Mouse (Mus musculus) embryo, embryonic 10 days (tissue): ENCODE results near the gene Zmiz2.
"Not testable (repeated sequence)": the region's sequence is repeated elsewhere in the genome, so short reads cannot be mapped to it uniquely, and the experiment has no call there.

Experiments used
- DNase-seq: peaks from one replicate; pipeline ENCODE4 v3.0.0-alpha.2; 2015; ENCODE audit warnings: low spot score

Zmiz2 gene

DNA sequence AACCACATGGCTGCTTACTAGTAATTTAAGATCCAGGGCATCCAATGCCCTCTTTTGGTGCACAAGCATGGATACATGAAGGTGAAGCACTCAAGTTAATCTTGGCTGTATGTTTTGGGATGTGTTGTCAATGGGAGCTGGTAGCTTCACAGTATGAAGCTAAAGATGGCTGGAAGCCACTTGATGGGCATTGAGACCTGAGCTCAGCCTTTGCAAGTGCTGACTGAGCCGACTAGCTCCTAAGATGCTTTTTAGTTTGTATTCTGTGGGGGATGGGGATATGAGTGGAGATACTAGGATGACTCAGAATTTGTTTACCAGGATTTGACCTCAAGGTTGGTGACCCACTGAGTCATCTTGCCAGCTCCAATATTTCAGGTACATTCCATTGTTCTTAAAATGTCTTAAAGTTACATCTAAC lies 31.4 kb downstream of the Zmiz2 start:
- peak; percentile 33 for DNase-seq

DNA sequence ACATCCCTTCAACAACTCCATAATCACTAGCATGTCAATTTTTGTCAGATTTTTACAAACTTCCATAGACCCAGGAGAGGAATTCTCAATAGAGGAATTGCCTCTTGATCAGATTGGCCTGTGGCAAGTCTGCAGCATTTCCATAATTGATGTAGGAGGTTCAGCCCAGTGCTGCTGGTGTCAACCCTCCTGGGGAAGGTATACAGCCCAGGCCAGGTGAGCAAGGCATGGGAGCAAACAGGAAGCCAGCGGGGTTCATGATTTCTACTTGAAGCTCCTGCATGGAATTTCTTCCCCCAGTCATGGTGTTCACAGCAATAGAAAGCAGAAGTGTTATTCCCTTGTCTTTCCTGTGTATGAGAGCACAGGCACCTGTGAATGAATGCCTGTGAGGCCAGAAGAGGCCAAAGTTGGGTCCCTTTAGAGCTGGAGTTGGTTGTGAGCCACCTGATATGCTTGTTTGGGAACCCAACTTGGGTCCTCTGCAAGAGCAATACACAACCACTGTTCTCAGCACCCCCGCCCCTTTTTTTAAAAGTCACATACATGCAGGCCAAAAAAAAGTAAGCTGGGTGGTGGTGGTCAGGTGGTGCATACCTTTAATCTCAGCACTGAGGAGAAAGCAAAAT lies 32.0 kb downstream of the Zmiz2 start:
- DNase-seq = no peak

DNA sequence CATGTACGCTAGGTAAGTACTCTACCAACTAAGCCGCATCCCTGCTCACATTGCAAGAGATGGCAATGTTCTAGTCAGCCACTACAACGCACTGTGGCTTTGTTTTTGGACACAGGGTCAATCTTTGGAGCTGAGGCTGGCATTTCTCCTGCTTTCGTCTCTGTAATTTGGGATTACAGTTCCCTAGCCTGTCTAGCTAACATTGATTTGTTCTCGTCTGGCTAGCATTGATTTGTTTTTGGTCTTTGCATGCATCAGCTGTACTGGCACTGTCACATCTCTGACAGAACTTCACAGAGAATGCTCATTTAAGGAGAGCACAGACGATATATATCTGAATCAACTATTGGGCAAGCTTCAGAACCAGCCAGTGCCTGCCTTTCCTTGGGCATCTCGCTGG lies 41.3 kb downstream of the Zmiz2 start:
- DNase-seq = no peak

DNA sequence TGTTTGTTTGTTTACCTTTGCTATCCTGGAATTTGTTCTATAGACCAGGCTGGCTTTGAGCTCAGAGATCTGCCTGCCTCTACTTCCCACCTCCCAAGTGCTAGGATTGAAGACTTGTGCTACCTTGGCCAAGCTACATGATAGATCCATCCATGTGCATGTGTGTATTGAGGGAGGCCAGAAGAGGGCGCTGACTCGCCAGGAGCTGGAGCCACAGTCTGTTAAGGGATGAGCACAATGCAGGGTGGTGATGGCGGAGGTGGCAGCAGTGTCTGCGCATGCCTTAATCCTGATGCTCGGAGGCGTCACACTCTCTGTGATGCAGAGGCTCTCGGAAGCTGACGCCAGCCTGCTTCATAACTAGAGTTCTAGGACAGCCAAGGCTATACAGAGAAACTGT lies 47.6 kb downstream of the Zmiz2 start:
- DNase-seq = peak; percentile 71

DNA sequence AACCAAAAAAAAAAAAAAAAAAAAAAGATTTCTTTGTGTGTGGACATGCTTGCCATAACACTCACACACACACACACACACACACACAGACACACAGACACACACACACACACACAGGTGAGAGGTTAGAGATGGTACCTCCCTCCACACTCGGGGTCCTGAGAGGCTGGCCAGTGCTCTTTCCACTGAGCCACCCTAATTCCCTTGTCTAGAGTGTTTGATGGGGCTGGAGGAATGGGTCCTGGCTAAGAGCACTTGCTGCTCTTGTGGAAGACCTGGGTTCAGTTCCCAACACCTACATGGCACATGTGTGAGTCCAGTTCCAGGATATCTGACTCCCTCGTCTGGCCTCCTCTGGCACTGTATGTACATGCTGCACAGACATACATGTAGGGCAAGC lies 48.8 kb downstream of the Zmiz2 start:
- DNase-seq = no peak

DNA sequence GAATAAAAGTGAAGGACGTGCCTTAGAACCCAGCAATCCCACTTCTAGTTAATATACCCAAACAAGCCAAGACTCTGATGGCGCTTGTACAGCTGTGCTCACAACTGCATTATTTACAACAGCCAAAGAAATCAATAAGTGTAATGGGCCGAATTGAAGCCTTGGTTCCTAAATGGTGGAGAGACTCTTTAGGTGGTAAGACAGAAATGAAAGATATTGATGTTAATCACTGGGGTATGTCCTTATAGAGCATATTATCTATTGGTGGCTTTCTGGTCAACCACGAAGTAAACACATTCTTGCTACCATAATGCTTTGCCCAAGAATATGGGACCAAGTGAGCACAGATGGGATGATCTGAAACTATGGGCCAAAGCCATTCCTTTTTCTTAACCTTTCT lies 51.3 kb downstream of the Zmiz2 start:
- DNase-seq = no peak

DNA sequence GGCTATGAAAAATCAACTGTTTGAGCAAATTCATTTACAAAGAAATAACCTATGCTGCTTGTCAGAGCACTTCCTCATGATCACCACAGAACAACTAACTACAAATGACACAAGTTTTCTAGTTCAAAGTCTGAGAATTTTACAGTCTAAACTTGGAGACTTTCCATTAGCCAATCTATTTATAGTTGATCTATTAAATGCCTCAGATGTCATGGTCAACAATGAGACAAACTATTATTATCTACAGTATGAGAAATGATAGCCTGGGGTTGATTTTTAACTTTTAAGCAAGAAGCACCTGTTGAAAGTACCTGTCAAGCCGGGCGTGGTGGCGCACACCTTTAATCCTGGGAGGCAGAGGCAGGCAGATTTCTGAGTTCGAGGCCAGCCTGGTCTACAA lies 53.7 kb downstream of the Zmiz2 start:
- no peak for DNase-seq

DNA sequence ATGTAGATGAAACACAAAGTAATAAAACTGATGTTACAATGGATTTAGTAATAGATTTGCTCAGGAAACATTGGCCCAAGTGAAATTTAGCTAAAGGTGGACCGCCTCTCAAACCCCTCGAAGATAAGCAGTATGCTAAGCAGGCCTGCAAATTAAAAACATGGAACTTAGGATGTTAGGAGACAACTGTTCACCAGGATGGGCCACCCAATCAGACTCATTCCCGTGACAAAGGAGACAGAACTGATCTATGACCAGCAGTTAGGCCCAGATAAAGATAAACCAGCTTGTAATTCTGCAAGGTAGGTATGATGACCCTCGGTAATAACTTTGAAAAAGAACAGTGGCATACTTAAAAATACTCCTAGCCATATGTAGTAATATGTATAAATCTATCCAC lies 54.2 kb downstream of the Zmiz2 start:
- no peak for DNase-seq

GRCm38 (mm10) chr11:6443727-6444076 lies 54.8 kb downstream of the Zmiz2 start:
- DNase-seq = no peak

DNA sequence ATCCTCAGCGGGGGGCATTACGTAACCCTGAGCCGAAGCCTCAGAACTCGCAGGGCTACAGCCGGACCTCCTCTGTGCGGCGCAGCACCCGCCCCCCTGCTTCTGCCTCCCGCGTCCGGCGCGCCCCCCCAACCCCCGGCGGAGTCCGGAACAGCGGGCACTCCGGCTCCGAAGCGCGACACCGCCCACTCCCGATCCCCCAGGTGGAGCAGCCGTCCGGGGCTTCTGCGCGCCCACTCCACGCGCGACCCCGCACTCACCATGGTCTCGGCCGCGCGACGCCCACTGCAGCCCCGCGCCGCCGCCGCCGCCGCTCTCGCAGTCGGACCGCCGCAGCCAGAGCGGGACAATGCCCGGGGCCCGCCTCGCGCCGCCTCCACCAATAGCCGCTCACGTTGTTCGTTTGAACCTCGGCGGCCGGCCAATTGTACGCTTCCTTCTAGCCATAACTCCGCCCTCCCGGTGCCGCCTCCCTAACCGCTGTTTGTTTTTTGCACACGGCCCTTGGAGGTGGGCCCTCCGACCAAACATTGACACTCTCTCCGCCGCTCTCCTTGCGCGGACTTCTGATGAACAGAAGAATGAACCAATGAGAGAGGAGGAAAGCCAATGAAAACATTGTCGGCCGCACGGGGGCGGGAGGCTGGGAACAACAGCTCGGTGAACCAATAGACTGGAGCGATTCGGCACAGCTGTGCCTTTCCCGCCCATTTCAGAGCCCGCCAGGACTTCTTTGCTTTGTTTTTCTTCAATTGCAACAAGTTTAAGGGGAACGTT lies 55.4 kb downstream of the Zmiz2 start, which contains the start of gene H2afv:
Gene H2afv (minus strand): TSS at position 367 of the 777 bp plus-strand sequence.
- DNase-seq = peak; percentile 99

- no peak for DNase-seq
These were observed 56.6 kb downstream of the Zmiz2 start for GRCm38 (mm10) chr11:6445441-6445840.

GRCm38 (mm10) chr11:6445951-6446350 lies 57.1 kb downstream of the Zmiz2 start:
- DNase-seq = no peak

- DNase-seq = no peak
These were observed 58.6 kb downstream of the Zmiz2 start for GRCm38 (mm10) chr11:6447493-6447892.

GRCm38 (mm10) chr11:6448155-6448554 lies 59.3 kb downstream of the Zmiz2 start:
- not testable (repeated sequence) for DNase-seq
